Mouse (Mus musculus): ENCODE data around the gene Fam32a.
A peak's percentile ranks its signal among the peaks of the same experiment; 100 is the strongest.

Gene Fam32a

DNA sequence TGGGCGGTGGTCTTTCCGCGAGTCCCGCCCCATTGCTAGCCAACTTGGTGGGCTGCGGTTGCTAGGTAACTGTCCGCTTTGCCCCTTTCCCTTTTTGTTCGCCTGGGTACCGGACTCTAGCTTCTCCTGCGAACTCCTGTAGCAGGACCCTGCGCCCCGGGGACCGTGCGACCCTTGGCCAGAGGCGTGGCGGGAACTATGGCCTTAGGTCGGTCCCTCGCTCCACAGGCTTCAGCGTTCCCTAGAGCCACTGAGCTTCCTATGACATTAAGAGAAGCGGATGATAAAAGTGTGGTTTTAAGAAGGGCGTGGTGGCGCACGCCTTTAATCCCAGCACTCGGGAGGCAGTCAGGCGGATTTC, 20.9 kb downstream of the Fam32a start:
- DNase-seq (ENCODE audit: low spot score) = no peak

GRCm38 (mm10) chr8:72240951-72241350, 21.4 kb downstream of the Fam32a start:
- no peak for DNase-seq (ENCODE audit: low spot score)

- no peak for DNase-seq (ENCODE audit: low spot score)
Measured at GRCm38 (mm10) chr8:72242226-72242625, 22.7 kb downstream of the Fam32a start.

DNA sequence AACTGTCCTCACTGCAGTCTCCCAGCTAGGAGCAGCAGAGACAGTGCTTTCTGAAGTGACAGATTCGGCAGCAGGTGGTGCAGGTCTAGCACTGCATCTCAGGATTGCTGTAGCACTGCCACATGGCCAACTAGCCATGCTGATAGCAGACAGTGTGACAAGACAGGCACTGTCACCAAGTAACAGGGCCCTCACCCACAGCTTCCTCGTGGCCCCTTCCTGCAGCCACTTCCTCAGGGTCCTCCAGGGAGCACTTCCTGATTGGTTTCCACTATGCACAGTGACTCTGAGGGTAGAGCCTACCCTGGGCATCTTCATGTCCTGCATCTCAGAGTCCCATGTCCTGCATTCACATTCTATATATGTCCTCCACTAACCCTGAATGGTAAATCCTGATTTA, 25.1 kb downstream of the Fam32a start:
- DNase-seq (ENCODE audit: low spot score) = no peak

- peak; percentile 78 for DNase-seq (ENCODE audit: low spot score)
Measured at GRCm38 (mm10) chr8:72257171-72257901, 37.8 kb downstream of the Fam32a start.

GRCm38 (mm10) chr8:72257902-72258238, 38.3 kb downstream of the Fam32a start:
- DNase-seq (ENCODE audit: low spot score) = no peak

DNA sequence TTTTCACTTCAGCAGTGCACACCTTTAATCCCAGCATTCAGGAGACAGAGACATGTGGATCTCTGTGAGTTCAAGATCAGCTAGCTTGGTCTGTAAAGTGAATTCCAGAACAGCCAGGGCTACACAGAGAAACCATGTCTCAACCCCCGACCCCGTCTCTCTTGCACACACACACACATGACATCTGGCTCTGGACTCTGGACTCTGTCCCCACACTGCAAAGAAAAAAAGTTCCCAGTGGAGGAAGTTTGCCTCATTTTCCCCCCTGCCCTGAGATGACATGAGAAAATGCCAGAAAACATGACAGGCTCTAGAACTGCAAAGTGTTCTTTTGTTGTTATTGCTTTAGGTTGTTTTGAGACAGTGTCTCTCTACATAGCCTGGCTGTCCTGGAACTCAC, 40.3 kb downstream of the Fam32a start:
- DNase-seq (ENCODE audit: low spot score) = no peak

DNA sequence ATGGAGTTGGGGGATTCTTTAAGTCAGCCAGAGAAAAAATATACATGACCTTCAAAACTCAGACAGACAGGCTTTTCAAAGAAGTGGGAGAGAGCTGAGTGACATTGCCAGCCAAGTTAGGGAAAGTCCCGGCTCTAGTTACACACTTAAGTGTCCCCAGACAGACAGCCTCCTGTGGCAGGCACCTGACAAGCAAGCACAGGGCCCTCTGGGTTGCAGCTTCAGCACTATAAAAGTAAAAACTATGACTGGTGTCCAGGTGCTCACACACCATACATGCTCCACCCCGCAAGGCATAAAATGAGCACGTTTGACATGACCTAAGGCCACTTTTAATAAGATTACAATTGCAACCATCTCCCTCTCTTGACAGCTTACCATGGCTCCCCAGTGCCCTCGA, 41.1 kb downstream of the Fam32a start:
- no peak for DNase-seq (ENCODE audit: low spot score)

- DNase-seq (ENCODE audit: low spot score) = peak; percentile 83
Measured at GRCm38 (mm10) chr8:72261019-72261418, 41.5 kb downstream of the Fam32a start.

- DNase-seq (ENCODE audit: low spot score) = no peak
Measured at GRCm38 (mm10) chr8:72261431-72261830, 41.9 kb downstream of the Fam32a start.

- DNase-seq (ENCODE audit: low spot score) = peak; percentile 36
Measured at GRCm38 (mm10) chr8:72261872-72262271, 42.3 kb downstream of the Fam32a start.

- no peak for DNase-seq (ENCODE audit: low spot score)
Measured at GRCm38 (mm10) chr8:72262756-72263155, 43.2 kb downstream of the Fam32a start.

DNA sequence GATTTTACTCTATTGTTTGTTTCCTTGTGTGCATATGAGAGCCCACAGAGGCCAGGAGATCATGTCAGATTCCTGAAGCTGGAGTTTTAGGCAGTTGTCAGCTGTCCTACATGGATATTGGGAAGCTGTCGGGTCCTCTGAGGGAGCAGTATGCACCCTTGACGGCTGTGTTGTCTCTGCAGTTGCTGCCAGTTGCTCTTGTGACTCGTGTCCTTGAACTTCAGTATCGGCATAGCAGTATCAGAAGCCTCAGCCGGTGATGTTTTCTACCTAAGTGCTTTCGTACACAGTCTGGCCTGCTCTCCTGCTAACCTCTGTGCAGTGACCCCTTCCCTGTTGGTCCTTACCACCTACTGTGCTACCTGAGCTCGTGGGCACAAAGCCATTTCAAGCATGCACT, 43.9 kb downstream of the Fam32a start:
- DNase-seq (ENCODE audit: low spot score) = no peak

DNA sequence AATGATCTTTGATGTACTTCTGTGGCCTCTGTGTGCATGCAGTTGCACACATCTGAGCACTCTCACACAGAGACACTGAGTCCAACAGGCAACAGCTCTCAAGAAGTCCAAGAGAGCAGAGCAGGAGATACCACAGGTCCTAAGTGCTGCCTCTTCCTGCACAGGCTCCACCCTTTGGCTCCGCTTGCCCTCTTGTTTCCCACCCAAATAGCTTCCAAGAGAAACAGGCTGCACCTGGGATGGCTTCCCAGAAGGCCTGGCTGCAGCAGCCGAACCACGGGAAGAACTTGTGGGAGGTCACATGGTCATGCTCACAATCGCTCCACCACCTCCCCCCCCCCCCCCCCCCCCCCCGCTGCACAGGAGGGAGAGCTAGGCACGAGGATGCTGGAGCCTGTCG, 45.8 kb downstream of the Fam32a start:
- no peak for DNase-seq (ENCODE audit: low spot score)

DNA sequence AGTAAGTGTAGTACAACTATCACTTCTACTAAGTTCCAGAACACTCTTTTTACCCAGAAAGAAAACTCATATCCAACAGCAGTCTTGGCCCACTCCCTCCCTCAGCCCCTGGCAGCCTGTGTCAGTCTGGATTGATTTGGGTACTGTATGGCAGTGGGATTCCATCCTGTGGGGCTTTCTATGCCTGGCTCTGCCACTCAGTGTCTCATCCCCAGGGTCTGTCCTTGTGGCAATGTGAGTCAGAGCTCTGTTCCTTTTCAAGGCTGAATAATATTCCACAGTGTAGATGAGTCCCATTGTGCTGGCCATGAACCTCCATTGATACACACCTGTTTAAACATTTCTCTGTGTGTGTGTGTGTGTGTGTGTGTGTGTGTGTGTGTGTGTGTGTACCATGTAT, 47.1 kb downstream of the Fam32a start:
- DNase-seq (ENCODE audit: low spot score) = no peak

DNA sequence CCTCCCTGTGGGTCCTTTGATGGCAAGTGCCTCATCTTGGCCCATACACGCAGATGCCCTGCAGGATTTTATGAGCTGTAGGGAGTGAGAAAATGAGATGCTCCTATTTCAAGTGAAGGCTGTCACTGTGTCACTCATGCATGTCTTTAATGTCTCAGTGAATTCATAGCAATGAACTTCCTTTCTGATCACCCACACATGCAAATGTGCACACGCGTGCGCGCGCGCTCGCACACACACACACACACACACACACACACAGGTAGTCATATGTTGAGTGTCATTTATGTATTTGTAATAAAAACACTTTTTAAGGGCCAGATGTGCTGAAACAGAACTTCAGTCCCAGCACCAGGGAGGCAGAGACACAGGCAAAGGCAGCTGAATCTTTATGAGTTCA, 47.6 kb downstream of the Fam32a start:
- DNase-seq (ENCODE audit: low spot score) = no peak

DNA sequence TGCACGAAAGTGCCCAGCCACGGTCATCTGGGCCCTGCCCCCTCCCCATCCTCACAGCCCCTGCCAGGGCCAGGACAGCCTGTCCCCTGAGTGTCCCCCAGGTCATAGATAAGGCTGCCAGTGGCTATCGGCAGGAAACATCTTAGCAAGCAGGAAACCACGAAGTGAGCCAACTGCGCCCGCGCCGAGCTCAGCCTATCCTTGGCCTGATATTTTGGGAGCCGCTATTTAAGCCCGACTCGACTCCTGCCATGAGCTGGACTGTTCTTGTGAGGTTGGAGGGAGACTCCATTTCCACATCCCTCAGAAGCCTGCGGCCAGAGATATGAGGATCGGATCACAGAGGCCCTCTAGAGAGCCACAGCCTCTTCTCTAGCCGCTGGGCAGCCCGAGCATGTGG, 48.8 kb downstream of the Fam32a start:
- peak; percentile 41 for DNase-seq (ENCODE audit: low spot score)

DNA sequence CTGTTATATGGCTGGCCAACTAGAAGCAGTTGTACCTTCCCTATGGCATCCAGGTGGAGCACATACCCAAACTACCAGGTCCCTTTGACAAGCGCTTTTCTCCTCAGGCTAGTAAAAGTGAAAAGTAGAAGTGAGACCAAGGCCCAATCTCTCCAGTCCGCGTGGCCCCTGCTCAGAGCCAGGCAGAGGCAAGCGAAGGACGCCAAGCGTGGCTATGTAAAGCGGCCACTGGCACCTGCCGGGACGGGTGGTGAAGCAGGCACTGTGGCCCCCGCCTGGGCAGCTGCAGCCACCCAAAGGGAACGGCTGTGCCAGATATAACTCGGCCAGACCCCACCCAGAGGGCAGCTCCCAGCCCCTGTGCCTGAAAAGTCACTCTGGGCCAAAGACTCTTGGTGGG, 51.1 kb downstream of the Fam32a start:
- DNase-seq (ENCODE audit: low spot score) = no peak

DNA sequence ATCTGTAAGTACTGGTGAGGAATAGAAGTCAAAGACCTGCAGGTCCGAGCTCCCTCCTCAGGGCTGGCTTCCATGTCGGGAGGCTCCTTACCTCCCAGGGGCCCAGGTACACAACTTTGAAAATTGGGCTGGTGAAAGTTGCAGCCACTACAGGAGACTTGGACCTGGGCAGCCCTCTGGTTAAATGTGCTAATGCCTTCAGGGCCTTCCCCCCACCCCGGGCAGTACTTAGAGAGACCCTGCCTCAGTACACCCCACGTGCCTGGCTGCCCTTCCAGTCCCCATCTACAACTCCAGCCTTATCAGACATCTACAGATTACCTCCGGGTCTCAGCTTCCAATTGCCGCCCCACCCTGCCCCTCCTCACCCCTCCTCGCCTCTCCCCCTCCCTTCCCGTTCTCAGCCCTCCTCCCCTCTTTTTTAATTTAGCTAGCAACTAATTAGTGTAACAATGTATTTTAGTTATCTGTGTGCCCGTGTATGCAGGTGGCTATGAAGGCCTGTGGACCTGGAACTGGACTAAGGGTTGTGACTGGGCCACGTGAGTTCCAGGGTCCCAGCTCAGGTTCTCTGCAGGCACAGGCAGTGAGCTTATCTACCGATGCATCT, 51.6 kb downstream of the Fam32a start:
- no peak for DNase-seq (ENCODE audit: low spot score)

DNA sequence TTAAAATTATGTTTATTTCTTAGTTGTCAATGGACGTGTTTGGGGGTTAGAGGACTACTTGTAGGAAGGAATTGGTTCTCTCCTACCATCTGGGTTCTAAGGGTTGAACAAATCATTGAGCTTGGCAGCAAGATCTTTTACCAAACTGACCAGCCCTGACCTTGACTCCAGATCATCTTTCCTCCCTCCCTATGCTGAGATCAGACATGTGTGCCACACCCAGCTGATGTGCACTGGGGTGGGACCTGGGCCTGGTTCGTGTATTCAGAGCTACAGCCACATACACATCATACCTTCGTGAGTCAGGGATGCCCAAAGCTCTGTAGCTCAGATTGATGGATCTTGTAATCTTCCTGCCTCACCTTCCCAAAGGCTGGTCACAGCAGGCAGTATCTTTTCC, 52.2 kb downstream of the Fam32a start:
- no peak for DNase-seq (ENCODE audit: low spot score)

GRCm38 (mm10) chr8:72272361-72272760, 52.8 kb downstream of the Fam32a start:
- DNase-seq (ENCODE audit: low spot score) = peak; percentile 67

GRCm38 (mm10) chr8:72273111-72273770, 53.7 kb downstream of the Fam32a start:
- no peak for DNase-seq (ENCODE audit: low spot score)

DNA sequence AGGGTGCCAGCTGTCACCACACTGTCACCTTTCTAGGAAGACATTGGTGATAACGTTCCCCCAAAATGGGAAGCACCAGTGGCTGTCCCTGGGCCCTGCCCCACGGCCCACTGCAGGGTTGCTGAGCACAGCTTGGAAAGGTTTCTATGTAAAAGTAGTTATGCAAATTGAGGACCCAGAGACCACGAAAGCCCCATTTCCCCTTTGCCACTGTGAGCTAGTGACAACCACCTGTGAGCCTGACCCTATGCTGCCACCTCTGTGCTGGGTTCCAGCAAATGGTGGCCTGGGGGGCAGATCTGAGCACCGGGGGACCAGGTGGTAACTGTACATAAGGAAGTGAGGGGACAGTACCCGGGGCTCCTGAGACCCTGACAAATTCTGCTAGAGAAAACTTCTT, 54.3 kb downstream of the Fam32a start:
- DNase-seq (ENCODE audit: low spot score) = no peak

Measured in embryo, embryonic 10 days (tissue).